ENCODE assay signal across 8 mouse cellular contexts in the genomic region with DNA sequence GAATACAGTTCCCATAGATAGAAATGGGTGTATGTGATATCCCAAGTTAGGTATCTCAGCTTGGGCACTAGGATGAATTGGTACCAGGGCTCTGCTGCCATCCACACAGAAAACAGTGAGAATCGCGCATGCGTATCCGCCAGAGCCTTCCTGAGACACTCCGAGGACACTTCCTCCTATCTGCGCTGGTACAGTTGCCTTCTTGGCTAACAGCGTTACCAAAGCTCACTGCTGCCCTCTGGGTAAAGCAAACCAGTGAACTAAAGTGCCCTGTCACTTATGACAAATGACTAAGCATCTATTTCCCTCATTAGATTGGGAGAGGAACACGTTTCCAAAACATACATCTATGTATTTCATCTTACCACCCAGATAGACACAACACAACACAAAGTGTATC.
DNase-seq lines count a peak whose midpoint lies in the region; ATAC-seq and TF ChIP-seq lines count a peak whose summit lies in the region.
"Had no signal": no experiment of that assay in that cellular context is flagged by ENCODE, and none has a peak within 500 bp of the region (broad histone marks: within the 10 kb centered on the region; RNA-seq: fewer than 3 reads in every experiment).

No protein-coding gene starts in this region.

- TF ChIP-seq POLR2A in brain, embryonic 14.5 days (IDR thresholded peaks at IDR 0.05; ENCODE audit: borderline replicate concordance, extremely low read depth, insufficient read depth, insufficient read length, poor library complexity, severe bottlenecking), result no peak

- H3K4me2 ChIP-seq in liver, embryonic 13.5 days, result no peak overlapping the region

- 14% methylated on average over 8 of the region's 8 CpGs for WGBS in liver, embryonic 13.5 days (ENCODE audit: insufficient replicate concordance)

- TF ChIP-seq CTCF in brain, embryonic 14.5 days (IDR thresholded peaks at IDR 0.05; ENCODE audit: borderline replicate concordance, extremely low read depth, insufficient read depth, insufficient read length), result no peak

- no peaks in the 10 kb centered on the region for H3K27me3 ChIP-seq in liver, embryonic 13.5 days

- ATAC-seq in liver, embryonic 13.5 days (ENCODE audit: low read depth), result peak; percentile 70; the same call in 1 of the 2 replicates

- no peaks in the 10 kb centered on the region for H3K9me3 ChIP-seq in liver, embryonic 13.5 days (replicated peaks)

- DNase-seq in urinary bladder, postnatal 25 days (ENCODE audit: low spot score), result peak; percentile 21
- no peak for DNase-seq in urinary bladder, postnatal 10 days (ENCODE audit: low spot score)
- DNase-seq in brain, embryonic 14.5 days (ENCODE audit: low read depth), result peak; percentile 17
- peak; percentile 95 for DNase-seq in induced T-regulatory cell, adult 2 months (ENCODE audit: low read depth)
- DNase-seq in liver, embryonic 13.5 days, result peak; percentile 47
- peak; percentile 2 for DNase-seq in right cerebral cortex, postnatal 4 days
- no peak for DNase-seq in cerebellum, postnatal 4 days (ENCODE audit: low spot score in 2 of 2)

- H3K36me3 ChIP-seq in liver, embryonic 13.5 days, result no peaks in the 10 kb centered on the region

- no peak overlapping the region for H3K27ac ChIP-seq in liver, embryonic 13.5 days

- H3K9ac ChIP-seq in liver, embryonic 13.5 days, result no peak overlapping the region

- no peak overlapping the region for H3K4me3 ChIP-seq in liver, embryonic 13.5 days (replicated peaks)
- H3K4me3 ChIP-seq: myocyte had no signal

- H3K4me1 ChIP-seq in liver, embryonic 13.5 days (replicated peaks), result peaks cover 4% of the 10 kb centered on the region; the same call in 1 of the 2 replicates

Comparison
In these comparisons a context has a peak if more than half of its experiments do, and no peak if none do; other contexts are left out.
1. DNase-seq: peak in urinary bladder, postnatal 25 days (single experiment), brain, embryonic 14.5 days (single experiment), induced T-regulatory cell, adult 2 months (single experiment), liver, embryonic 13.5 days (single experiment) and right cerebral cortex, postnatal 4 days (single experiment); none in urinary bladder, postnatal 10 days (single experiment) and cerebellum, postnatal 4 days (0 of 2).